Comparison of ENCODE assay signal across 9 mouse cellular contexts in the genomic region with DNA sequence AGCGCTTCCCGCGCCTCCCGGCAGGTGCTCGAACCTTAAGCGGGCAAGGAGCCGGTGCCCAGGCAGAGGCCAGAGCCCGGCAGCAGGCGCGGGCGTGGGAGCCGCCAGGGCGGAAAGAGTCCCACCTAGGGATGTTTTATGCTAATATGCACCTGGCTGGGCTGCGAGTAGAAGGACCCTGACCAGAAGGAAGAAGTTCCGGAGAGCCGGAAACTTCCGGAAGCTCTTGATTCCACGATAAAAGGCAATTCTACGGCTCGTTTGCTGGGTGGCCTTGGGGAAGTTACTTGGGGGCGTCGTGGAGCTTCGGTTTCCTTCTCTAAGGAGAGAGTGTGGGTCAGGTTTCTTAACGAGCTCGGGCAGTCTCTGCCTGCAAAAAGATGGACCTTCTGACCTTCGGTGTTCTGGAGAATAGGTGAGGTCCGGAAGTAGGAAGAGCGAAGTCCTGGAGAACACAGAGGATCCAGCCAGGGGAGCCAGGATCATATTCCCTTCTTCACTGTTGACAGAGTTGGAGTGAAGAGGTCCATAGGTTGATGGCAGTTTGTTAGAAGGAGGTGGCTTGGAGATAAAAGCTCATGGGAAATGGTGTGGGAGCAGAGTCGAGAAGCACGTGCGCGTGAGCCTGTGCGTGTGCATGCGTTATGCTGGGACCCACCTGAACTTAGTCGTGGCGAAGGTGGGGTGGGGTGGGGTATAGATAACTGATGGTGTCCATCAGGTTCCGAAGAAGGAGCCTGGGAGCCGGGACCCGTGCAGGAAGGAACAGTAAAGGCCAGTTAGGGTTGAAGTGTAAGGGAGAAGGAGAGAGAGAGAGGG. TPM values are rescaled to one million over a fixed set of nuclear protein-coding genes. Genes with fewer than 3 reads are reported as not detected.
DNase-seq lines count a peak whose midpoint lies in the region; ATAC-seq lines count a peak whose summit lies in the region.
"Had no signal": no experiment of that assay in that cellular context is flagged by ENCODE, and none has a peak within 500 bp of the region (broad histone marks: within the 10 kb centered on the region; RNA-seq: fewer than 3 reads in every experiment).

No protein-coding gene starts in this region.

- peak overlapping the region; percentile 32; the same call in 1 of the 2 replicates for H3K27ac ChIP-seq in heart, embryonic 11.5 days (ENCODE audit: low read depth, low read length)

- DNase-seq in heart, adult 18-20 months = no peak
- peak; percentile 25 for DNase-seq in ES-CJ7 (ENCODE audit: low read depth, low spot score)
- no peak for DNase-seq in kidney, postnatal 14 days
- DNase-seq in urinary bladder, adult 2 months (ENCODE audit: low spot score) = no peak

- 2% methylated on average over 39 of the region's 39 CpGs for WGBS in heart, embryonic 11.5 days (ENCODE audit: insufficient replicate concordance)

- H3K4me1 ChIP-seq in heart, embryonic 11.5 days (ENCODE audit: control insufficient read depth, insufficient read depth, low read length) = peaks cover 38% of the 10 kb centered on the region

- H3K27me3 ChIP-seq in heart, embryonic 11.5 days (ENCODE audit: control insufficient read depth, insufficient read depth, low read length) = 0 out of 2 replicates have a peak, but pooled peaks cover 8% of the 10 kb centered on the region

- peak overlapping the region; percentile 91 for H3K4me2 ChIP-seq in heart, embryonic 11.5 days

- H3K36me3 ChIP-seq in heart, embryonic 11.5 days (ENCODE audit: control insufficient read depth, insufficient read depth, low read length) = no peaks in the 10 kb centered on the region

- H3K9ac ChIP-seq in heart, embryonic 11.5 days (ENCODE audit: low read depth, low read length) = peak overlapping the region; percentile 71

- 0 out of 2 replicates have a peak, but pooled peaks have one; percentile 12 for ATAC-seq in heart, embryonic 11.5 days (replicated peaks; ENCODE audit: insufficient number of reproducible peaks, low FRiP score, low TSS enrichment)
- peak; percentile 26; the same call in 1 of the 2 replicates for ATAC-seq in granulocyte monocyte progenitor cell, adult 5-6 weeks (replicated peaks; ENCODE audit: poor library complexity, severe bottlenecking)
- ATAC-seq in megakaryocyte progenitor cell, adult 5-6 weeks (replicated peaks; ENCODE audit: poor library complexity) = 0 out of 2 replicates have a peak, but pooled peaks have one; percentile 15
- no peak for ATAC-seq in erythroblast, adult 5-6 weeks (replicated peaks; ENCODE audit: low FRiP score, poor library complexity, severe bottlenecking)

- H3K4me3 ChIP-seq in heart, embryonic 11.5 days (ENCODE audit: low read depth, low read length) = peak overlapping the region; percentile 49
- H3K4me3 ChIP-seq: erythroblast, embryonic 14.5 days had no signal

- H3K9me3 ChIP-seq in heart, embryonic 11.5 days (replicated peaks; ENCODE audit: control insufficient read depth, low read length) = no peaks in the 10 kb centered on the region

RNA-seq across cellular contexts. Expression of gene Ephb3, which starts 44.4 kb away (rescaled TPM):
- polyA plus RNA-seq in heart, embryonic 11.5 days (2014; fragmentation: Nextera tagmentation; extraction: Ambion mirVana) = 12.9 and 16.0 TPM in 2 replicates
- total RNA-seq in heart, adult 18-20 months (2021) = 1 to 10 TPM; 6.8 to 8.3 TPM
- not detected in 2 replicates for total RNA-seq in granulocyte monocyte progenitor cell, adult 5-6 weeks (2014; fragmentation: Nextera tagmentation)
- not detected in 2 replicates for total RNA-seq in granulocyte monocyte progenitor cell, adult 5-6 weeks (2017)
- not detected in 2 replicates for total RNA-seq in megakaryocyte progenitor cell, adult 5-6 weeks (2015)
- total RNA-seq in megakaryocyte progenitor cell, adult 5-6 weeks (2017) = not detected in 2 replicates
- not detected in 2 replicates for total RNA-seq in erythroblast, adult 5-6 weeks (2015; ENCODE audit: low replicate concordance)
- total RNA-seq in erythroblast, adult 5-6 weeks (2017; ENCODE audit: low replicate concordance) = not detected in 2 replicates
- polyA plus RNA-seq in urinary bladder, adult 2 months (2012; rRNA removed) = 21.2 and 21.9 TPM in 2 replicates
- polyA plus RNA-seq: erythroblast, embryonic 14.5 days had no signal

Comparison
In these comparisons a context has a peak if more than half of its experiments do, and no peak if none do; other contexts are left out.
1. RNA of gene Ephb3, which starts 44.4 kb away (total RNA-seq): 6.8 to 8.3 TPM in heart, adult 18-20 months; not detected in granulocyte monocyte progenitor cell, adult 5-6 weeks, not detected in megakaryocyte progenitor cell, adult 5-6 weeks and not detected in erythroblast, adult 5-6 weeks; every median in the first group is over 4 times any median in the second.